Mouse (Mus musculus) ES-E14 (cell line): ENCODE results near the gene Eif3i.

Experiments
- CHD2 ChIP-seq: IDR thresholded peaks from 2 replicates; pipeline ENCODE4 v1.6.1; 2014; ENCODE audit warnings: mild to moderate bottlenecking, low read depth, low read length, inconsistent platforms
- MAFK ChIP-seq: IDR thresholded peaks from 2 replicates; pipeline ENCODE4 v1.6.1; 2014; ENCODE audit warnings: mild to moderate bottlenecking, low read depth, low read length, inconsistent platforms; ENCODE audit not compliant: insufficient read depth
- ZC3H11A ChIP-seq: IDR thresholded peaks from 2 replicates; pipeline ENCODE4 v1.6.1; 2012; ENCODE audit warnings: low read depth, mild to moderate bottlenecking, inconsistent platforms, low read length, borderline replicate concordance
- ZNF384 ChIP-seq: IDR thresholded peaks from 2 replicates; pipeline ENCODE4 v1.6.1; 2012; ENCODE audit warnings: low read depth, low read length, inconsistent platforms

GRCm38 (mm10) chr4:129618031-129618430, 17.6 kb upstream of the Eif3i start:
- TF ChIP-seq MAFK (no peak), CHD2 (no peak), ZNF384 (no peak), ZC3H11A (no peak)
